Mouse (Mus musculus) neural tube, embryonic 14.5 days (tissue): ENCODE measurements around the gene Fuca1. TPM values are rescaled to one million over a fixed set of nuclear protein-coding genes. Genes with fewer than 3 reads are reported as not detected.

Source experiments
- ATAC-seq: fragments of 200-750 bp; cut with Nextera tagmentation; 2 replicates; pipeline ENCODE4 v1.8.0; 2017; ENCODE audit warnings: low read depth, mild to moderate bottlenecking, moderate TSS enrichment, moderate library complexity
- H3K27ac ChIP-seq: fragments of 300-500 bp; sonication (generic); 2 replicates; pipeline ENCODE4 v1.5.1; 2014; ENCODE audit warnings: low read depth, mild to moderate bottlenecking, control low read depth, low read length, moderate library complexity, mixed read lengths
- H3K27me3 ChIP-seq: fragments of 300-500 bp; sonication (generic); 2 replicates; pipeline ENCODE4 v1.6.1; 2014; ENCODE audit warnings: low read length; ENCODE audit not compliant: control insufficient read depth, insufficient read depth
- H3K36me3 ChIP-seq: fragments of 300-500 bp; sonication (generic); 2 replicates; pipeline ENCODE4 v1.6.1; 2014; ENCODE audit warnings: low read length, mixed read lengths; ENCODE audit not compliant: control insufficient read depth, insufficient read depth
- H3K4me1 ChIP-seq: fragments of 300-500 bp; sonication (generic); 2 replicates; pipeline ENCODE4 v1.6.1; 2014; ENCODE audit warnings: low read length; ENCODE audit not compliant: control insufficient read depth, insufficient read depth
- H3K4me2 ChIP-seq: fragments of 300-500 bp; sonication (generic); 2 replicates; pipeline ENCODE4 v1.6.1; 2014; ENCODE audit warnings: mild to moderate bottlenecking, low read depth, low read length, control low read depth
- H3K4me3 ChIP-seq: fragments of 300-500 bp; sonication (generic); 2 replicates; pipeline ENCODE4 v1.5.1; 2014; ENCODE audit warnings: low read depth, low read length, control low read depth, mixed read lengths
- H3K9ac ChIP-seq: fragments of 300-500 bp; sonication (generic); replicated peaks from 2 replicates; pipeline ENCODE4 v1.6.1; 2014; ENCODE audit warnings: low read depth, mild to moderate bottlenecking, control low read depth, low read length, mixed read lengths
- H3K9me3 ChIP-seq: fragments of 300-500 bp; sonication (generic); 2 replicates; pipeline ENCODE4 v1.6.1; 2016; ENCODE audit warnings: low read length; ENCODE audit not compliant: control insufficient read depth
- WGBS: fragments of 180-500 bp; shearing (Covaris S2); extraction: QIAGEN DNeasy Blood & Tissue Kit; methylation state at CpG from one replicate; pipeline ENCODE4 v1.1.7; 2014; 5-methylcytosine and 5-hydroxymethylcytosine counted together
- polyA plus RNA-seq: library from polyadenylated mRNA; unstranded; fragments of >200 nt; fragmentation: Nextera tagmentation; extraction: Ambion mirVana; gene quantifications from 2 replicates; pipeline ENCODE4 v1.2.1, GENCODE M21; 2014

Gene Fuca1
- polyA plus RNA-seq = 68.6 and 70.6 TPM in 2 replicates

DNA sequence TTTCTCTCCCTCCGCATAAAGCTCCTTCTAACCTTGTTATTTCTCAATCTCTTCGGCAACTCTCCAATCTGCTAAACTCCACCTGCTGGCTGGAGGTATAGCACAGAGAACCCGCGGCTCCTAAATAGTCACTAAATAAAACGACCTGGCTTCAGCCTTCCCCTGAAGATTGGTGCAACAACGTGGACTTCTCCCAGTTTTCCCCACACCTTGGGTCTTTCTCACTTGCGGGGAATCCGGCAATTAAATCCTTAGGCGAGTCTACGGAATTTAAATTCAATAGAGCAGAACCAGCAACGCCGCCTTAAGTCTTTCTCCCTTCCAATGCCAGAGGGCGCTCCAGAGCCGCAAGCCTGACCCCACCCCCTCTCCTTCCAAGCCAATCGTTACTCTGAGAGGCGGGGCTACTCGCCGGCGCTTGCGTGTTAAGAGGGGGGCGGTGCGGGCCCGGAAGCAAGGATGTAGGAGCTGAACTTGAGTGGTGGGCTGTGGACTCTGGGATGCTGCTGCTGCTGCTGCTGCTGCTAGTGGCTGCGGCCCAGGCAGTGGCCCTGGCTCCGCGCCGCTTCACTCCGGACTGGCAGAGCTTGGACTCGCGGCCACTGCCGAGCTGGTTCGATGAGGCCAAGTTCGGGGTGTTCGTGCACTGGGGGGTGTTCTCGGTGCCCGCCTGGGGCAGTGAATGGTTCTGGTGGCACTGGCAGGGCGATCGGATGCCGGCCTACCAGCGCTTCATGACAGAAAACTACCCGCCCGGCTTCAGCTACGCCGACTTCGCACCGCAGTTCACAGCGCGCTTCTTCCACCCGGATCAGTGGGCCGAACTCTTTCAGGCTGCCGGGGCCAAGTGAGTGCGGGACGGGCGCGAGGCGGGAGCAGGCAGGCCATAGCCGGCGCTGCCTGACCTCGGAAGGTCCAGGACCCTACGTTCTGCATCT lies at the start of gene Fuca1:
Gene Fuca1, plus strand, starts transcription at position 432 of the 938 bp plus-strand sequence.
- peak within 1 kb of the TSS; percentile 70 for H3K27ac ChIP-seq
- peaks cover 6% of the 10 kb centered on the region for H3K4me1 ChIP-seq
- no peaks in the 10 kb centered on the region for H3K36me3 ChIP-seq
- H3K9ac ChIP-seq = peak within 1 kb of the TSS; percentile 68
- H3K9me3 ChIP-seq = no peaks in the 10 kb centered on the region
- H3K4me3 ChIP-seq = peak within 1 kb of the TSS; percentile 71
- ATAC-seq = peak; percentile 97
- no peaks in the 10 kb centered on the region for H3K27me3 ChIP-seq
- peak within 1 kb of the TSS; percentile 60 for H3K4me2 ChIP-seq
- 2% methylated on average over 60 of the region's 60 CpGs for WGBS

GRCm38 (mm10) chr4:135872015-135872414 lies 48.5 kb upstream of the Fuca1 start:
- H3K4me1 ChIP-seq = peaks cover 31% of the 10 kb centered on the region

DNA sequence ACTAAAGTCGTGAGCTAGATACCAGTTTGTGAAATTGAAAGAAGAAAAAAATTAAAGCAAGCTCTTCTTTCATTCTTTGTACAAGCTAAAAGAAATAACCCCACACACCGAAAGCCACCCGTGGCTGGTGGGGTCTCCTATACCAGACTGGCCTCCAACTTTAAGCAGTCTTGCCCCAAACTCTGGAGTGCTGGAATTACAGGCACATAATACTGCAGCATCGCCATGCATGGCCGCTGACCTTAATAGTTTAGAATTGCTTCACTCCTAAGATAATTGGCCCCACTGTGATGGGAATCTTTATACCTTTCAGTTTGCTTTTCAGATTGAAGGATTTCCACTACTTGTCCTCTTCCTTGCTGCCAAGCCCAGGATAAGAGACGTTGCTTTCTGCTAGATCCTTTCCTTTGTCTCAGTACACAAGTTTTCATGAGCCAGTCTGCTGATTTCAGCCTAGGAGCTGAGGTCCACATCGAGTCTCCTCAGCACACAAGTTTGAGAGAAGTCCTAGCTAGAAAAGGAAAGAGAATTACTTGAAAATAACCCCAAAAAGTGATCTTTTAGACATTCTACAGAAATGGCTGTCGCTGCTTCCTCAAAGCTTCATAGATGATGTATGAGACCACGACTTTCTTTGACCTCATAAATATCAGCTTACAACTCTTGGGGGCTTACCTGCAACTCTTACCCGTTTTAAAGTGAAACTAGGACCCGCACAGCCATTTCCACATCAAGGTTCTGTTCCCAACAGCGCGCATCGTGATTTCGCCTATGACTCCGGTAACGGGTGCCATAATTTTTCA lies 47.7 kb upstream of the Fuca1 start:
- Histone ChIP-seq H3K36me3 (peaks cover 12% of the 10 kb centered on the region), H3K4me2 (peak overlapping the region; percentile 77), H3K4me3 (peak overlapping the region; percentile 62), H3K9me3 (no peaks in the 10 kb centered on the region), H3K27me3 (no peaks in the 10 kb centered on the region), H3K4me1 (peaks cover 32% of the 10 kb centered on the region), H3K9ac (peak overlapping the region; percentile 76), H3K27ac (peak overlapping the region; percentile 97)
- 9% methylated on average over 17 of the region's 17 CpGs for WGBS
- ATAC-seq = no peak

More at GRCm38 (mm10) chr4:135872015-135872414, 48.5 kb upstream of the Fuca1 start:
- Histone ChIP-seq H3K4me2 (peak overlapping the region; percentile 77), H3K27me3 (no peaks in the 10 kb centered on the region), H3K27ac (no peak overlapping the region), H3K36me3 (peaks cover 12% of the 10 kb centered on the region), H3K4me3 (peak overlapping the region; percentile 62), H3K9me3 (no peaks in the 10 kb centered on the region), H3K9ac (peak overlapping the region; percentile 76; the same call in 1 of the 2 replicates)
- WGBS = 57% methylated on average over 3 of the region's 3 CpGs
- ATAC-seq = no peak

DNA sequence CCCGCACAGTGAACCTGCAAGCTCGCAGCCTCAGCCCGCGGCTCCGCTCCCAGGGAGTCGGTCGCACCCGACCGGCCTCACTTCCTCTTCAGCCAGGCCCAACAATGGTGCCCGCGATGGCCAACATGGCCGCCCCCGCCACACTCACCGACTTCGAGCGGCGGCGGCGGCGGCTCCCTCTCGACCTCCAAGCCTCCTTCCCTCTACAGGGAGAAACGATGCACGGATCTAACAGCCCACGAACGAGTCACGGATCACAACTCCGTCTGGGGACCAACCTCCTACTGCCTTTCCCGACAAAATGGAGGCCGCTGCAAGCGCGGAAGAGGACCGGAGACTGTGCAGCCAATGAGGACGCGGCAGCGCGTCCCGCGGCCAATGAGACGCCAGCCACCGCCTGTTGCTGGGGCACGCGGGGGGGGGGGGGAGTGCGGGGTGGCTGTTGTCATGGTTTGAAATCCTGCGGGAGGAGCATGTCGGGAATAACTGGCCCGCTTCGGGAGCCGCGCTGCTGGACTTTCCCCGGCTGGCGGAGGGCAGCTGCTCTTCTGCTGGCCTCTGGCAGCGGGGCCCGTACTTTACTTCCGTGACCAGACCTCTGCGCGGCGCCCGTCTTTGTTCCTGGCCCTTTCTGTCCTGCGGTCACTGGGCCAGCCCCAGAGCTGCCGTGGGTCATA lies 46.9 kb upstream of the Fuca1 start, which contains the start of gene Pnrc2:
Gene Pnrc2, minus strand, starts transcription at position 325 of the 677 bp plus-strand sequence.
- under 1% methylated on average over 51 of the region's 60 CpGs for WGBS
- peak; percentile 96 for ATAC-seq
- H3K27me3 ChIP-seq = no peaks in the 10 kb centered on the region
- H3K4me1 ChIP-seq = peaks cover 32% of the 10 kb centered on the region
- peaks cover 12% of the 10 kb centered on the region for H3K36me3 ChIP-seq
- peak within 1 kb of the TSS; percentile 76 for H3K9ac ChIP-seq
- H3K4me2 ChIP-seq = peak within 1 kb of the TSS; percentile 77
- no peaks in the 10 kb centered on the region for H3K9me3 ChIP-seq
- H3K4me3 ChIP-seq = peak within 1 kb of the TSS; percentile 62
- peak within 1 kb of the TSS; percentile 97 for H3K27ac ChIP-seq

- Histone ChIP-seq H3K4me3 (no peak overlapping the region), H3K9me3 (no peaks in the 10 kb centered on the region), H3K4me2 (no peak overlapping the region), H3K4me1 (peaks cover 32% of the 10 kb centered on the region), H3K27me3 (no peaks in the 10 kb centered on the region), H3K27ac (peak overlapping the region; percentile 97; the same call in 1 of the 2 replicates), H3K36me3 (peaks cover 7% of the 10 kb centered on the region), H3K9ac (no peak overlapping the region)
- ATAC-seq = no peak
- 78% methylated on average over 10 of the region's 10 CpGs for WGBS
Observed at GRCm38 (mm10) chr4:135874564-135875535, 45.7 kb upstream of the Fuca1 start.

DNA sequence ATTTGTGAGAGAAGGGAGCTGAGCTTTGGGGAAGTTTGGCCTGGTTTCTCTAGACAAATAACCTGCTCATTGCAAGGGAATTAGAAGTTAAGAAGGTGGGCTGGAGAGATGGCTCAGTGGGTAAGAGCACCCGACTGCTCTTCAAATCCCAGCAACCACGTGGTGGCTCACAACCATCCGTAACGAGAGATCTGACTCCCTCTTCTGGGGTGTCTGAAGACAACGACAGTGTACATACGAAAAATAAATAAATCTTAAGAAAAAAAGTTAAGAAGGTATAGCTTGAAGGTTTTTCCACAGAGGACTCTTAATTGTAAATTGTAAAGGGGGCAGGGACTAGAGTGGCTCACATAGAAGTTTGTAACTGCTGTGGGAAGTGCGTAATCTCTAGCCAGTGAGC lies 45.0 kb upstream of the Fuca1 start:
- Histone ChIP-seq H3K4me2 (no peak overlapping the region), H3K27me3 (no peaks in the 10 kb centered on the region), H3K36me3 (peaks cover 5% of the 10 kb centered on the region), H3K9ac (no peak overlapping the region), H3K9me3 (no peaks in the 10 kb centered on the region), H3K27ac (no peak overlapping the region), H3K4me3 (no peak overlapping the region), H3K4me1 (peaks cover 30% of the 10 kb centered on the region)
- 27% methylated on average over 7 of the region's 7 CpGs for WGBS
- ATAC-seq = no peak

DNA sequence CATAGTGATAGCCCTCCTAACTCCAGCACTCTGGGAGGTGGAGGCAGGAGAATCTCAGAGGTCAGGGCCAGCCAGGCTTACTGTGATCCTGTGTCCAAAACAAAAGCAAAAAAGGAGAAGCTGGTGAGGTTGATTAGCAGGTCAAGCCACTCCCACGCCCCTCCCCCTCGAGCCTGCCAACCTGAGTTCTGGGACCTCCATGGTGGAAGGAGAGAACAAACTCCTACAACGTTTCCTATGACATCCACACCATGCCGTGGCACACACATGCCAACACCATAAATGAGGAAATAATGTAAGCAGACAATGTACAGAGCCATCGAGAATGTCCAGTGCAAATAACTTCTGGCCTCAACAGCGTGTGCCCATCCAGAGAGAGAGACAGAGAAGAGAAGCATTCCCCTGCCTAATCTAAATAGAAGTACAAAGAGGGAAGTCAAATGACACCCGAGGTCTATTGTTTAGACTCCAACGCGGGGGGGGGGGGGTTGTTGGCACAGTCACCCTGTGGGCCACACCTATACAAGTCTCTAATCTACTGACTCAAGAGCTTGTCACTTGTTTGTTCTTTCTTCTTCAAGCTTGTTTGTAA lies 44.4 kb upstream of the Fuca1 start:
- Histone ChIP-seq H3K4me2 (peak overlapping the region; percentile 43), H3K9me3 (no peaks in the 10 kb centered on the region), H3K4me1 (peaks cover 26% of the 10 kb centered on the region), H3K4me3 (peak overlapping the region; percentile 7; the same call in 1 of the 2 replicates), H3K27ac (peak overlapping the region; percentile 10; the same call in 1 of the 2 replicates), H3K36me3 (peaks cover 4% of the 10 kb centered on the region), H3K9ac (no peak overlapping the region), H3K27me3 (no peaks in the 10 kb centered on the region)
- ATAC-seq = no peak
- WGBS = 2% methylated on average over 9 of the region's 9 CpGs
